Mouse (Mus musculus) liver, adult 2 months (tissue): ENCODE data around the gene Psenen.

Experiments
- CTCF ChIP-seq: fragments of 200-500 bp; IDR thresholded peaks from 2 replicates; pipeline ENCODE4 v1.5.1; 2011; ENCODE audit warnings: low read depth, low read length, control low read depth
- POLR2A ChIP-seq: fragments of 200-500 bp; IDR thresholded peaks from 2 replicates; pipeline ENCODE4 v1.6.1; 2011; ENCODE audit warnings: low read length, control low read depth; ENCODE audit not compliant: insufficient read depth; ENCODE audit errors: extremely low read depth

DNA sequence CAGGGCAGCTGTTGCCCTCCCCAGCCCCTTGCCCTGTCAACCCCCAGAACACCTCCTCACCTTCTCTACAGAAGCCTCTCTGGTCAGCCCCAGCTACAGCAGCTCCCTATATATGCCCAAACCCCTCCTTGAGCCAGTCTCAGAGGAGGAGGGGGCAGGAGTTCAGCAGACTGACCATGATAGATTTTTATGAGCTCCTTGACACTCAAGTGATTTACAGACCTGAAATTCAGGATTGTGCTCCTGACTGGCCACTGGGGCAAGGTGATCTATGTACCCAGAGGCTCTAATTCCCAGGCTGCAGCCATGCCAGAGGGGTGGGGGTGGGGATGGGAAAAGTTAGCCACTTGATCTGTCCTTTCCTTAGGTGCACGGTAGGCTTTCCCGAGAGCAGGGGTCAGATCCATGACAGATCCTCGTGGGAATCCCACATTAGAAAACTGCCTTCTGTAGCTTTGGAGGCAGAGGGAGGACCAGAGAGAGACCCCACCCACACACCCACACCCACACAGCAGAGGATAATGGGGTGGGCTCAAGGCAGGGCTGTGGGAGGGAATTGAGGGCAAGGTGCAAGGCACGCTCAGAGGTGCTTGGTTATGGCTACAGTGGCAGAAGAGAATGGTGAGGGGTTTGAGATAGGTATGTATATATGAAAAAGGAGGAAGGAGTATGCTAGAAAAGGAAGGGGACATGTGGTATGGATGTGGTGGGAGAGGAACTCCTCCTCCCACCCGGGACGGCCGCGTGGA is 49.4 kb upstream of the Psenen start, which contains the start of gene Upk1a:
- TF ChIP-seq CTCF (no peak), POLR2A (no peak)
